Comparison of ENCODE assay signal across 11 mouse cellular contexts in the genomic region with DNA sequence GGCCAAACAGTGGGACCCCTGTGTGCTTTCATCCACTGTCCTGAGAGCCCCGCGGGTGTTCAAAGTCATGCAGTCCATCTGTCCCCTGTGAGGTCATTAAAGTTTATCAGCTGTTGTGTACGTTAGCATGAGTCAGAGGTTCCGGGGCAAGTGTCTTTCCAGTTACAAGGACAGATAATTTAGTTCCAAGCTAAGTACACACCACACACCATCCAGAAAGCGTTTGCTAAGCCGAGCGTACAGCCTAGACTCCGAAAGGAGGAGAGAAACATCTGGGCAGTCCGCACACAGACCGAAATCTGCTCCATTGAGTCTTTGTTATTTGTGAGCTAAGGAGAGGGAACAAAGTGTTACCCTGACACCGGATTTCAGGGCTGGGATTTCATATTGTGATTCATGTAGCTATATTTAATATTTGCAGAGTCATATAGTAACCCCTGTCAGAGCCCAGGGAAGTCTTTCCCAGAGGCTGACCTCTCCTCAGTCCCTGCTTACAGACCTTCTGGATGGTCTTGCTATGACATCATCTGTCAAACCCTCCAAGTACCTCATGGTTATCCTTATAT. TPM values are rescaled to one million over a fixed set of nuclear protein-coding genes. Genes with fewer than 3 reads are reported as not detected.
DNase-seq lines count a peak whose midpoint lies in the region; ATAC-seq and TF ChIP-seq lines count a peak whose summit lies in the region.
"Had no signal": no experiment of that assay in that cellular context is flagged by ENCODE, and none has a peak within 500 bp of the region (broad histone marks: within the 10 kb centered on the region; RNA-seq: fewer than 3 reads in every experiment).

No protein-coding gene starts in this region.

- no peaks in the 10 kb centered on the region for H3K27me3 ChIP-seq in testis, adult 2 months (ENCODE audit: control insufficient read depth, insufficient read depth, low read length)
- H3K27me3 ChIP-seq in intestine, postnatal 0 days (replicated peaks; ENCODE audit: control insufficient read depth, insufficient read depth, low read length) = no peaks in the 10 kb centered on the region
- H3K27me3 ChIP-seq: embryonic facial prominence, embryonic 15.5 days had no signal

- no peak for DNase-seq in testis, postnatal 10 days (ENCODE audit: low spot score)
- peak; percentile 66 for DNase-seq in heart, adult 8-10 months (ENCODE audit: low spot score)
- peak; percentile 76 for DNase-seq in yolk sac, embryonic 10.5 days (ENCODE audit: low spot score)
- DNase-seq in kidney, postnatal 4 days = no peak
- DNase-seq in lung, adult 18-20 months = no peak
- no peak for DNase-seq in B cell, adult 2 months
- DNase-seq: cerebellum, postnatal 10 days had no signal

- no peaks in the 10 kb centered on the region for H3K9me3 ChIP-seq in intestine, postnatal 0 days (ENCODE audit: control insufficient read depth)
- H3K9me3 ChIP-seq: embryonic facial prominence, embryonic 15.5 days had no signal

- WGBS in intestine, postnatal 0 days = 23% methylated on average over 11 of the region's 11 CpGs

- ATAC-seq in intestine, postnatal 0 days = peak; percentile 62

- 0 out of 2 replicates have a peak overlapping the region, but pooled peaks have one; percentile 21 for H3K4me2 ChIP-seq in intestine, postnatal 0 days (replicated peaks; ENCODE audit: low read depth)
- H3K4me2 ChIP-seq: embryonic facial prominence, embryonic 15.5 days; hindbrain, embryonic 14.5 days had no signal

- no peak for TF ChIP-seq CTCF in testis, adult 2 months (IDR thresholded peaks at IDR 0.05; ENCODE audit: control insufficient read depth, insufficient read depth, insufficient replicate concordance, low read depth, low read length)
- no peak for TF ChIP-seq CTCF in intestine, postnatal 0 days (IDR thresholded peaks at IDR 0.05; ENCODE audit: low read depth)

- H3K4me3 ChIP-seq in testis, adult 2 months (ENCODE audit: control insufficient read depth, low read depth, low read length) = no peak overlapping the region
- H3K4me3 ChIP-seq in intestine, postnatal 0 days (ENCODE audit: low read depth, low read length) = no peak overlapping the region
- H3K4me3 ChIP-seq: embryonic facial prominence, embryonic 15.5 days had no signal

- H3K27ac ChIP-seq in testis, adult 2 months (ENCODE audit: control insufficient read depth, insufficient read depth, low read depth, low read length) = peak overlapping the region; percentile 43
- H3K27ac ChIP-seq in intestine, postnatal 0 days (ENCODE audit: low read depth, low read length) = 0 out of 2 replicates have a peak overlapping the region, but pooled peaks have one; percentile 7
- H3K27ac ChIP-seq: embryonic facial prominence, embryonic 15.5 days; hindbrain, embryonic 14.5 days had no signal

- no peak for TF ChIP-seq POLR2A in testis, adult 2 months (IDR thresholded peaks at IDR 0.05; ENCODE audit: control insufficient read depth, low read depth, low read length)

- H3K9ac ChIP-seq in intestine, postnatal 0 days (ENCODE audit: low read depth, low read length) = no peak overlapping the region
- H3K9ac ChIP-seq: embryonic facial prominence, embryonic 15.5 days; hindbrain, embryonic 14.5 days had no signal

- no peaks in the 10 kb centered on the region for H3K36me3 ChIP-seq in testis, adult 2 months (ENCODE audit: control insufficient read depth, insufficient read depth, low read length)
- H3K36me3 ChIP-seq in intestine, postnatal 0 days (ENCODE audit: control insufficient read depth, insufficient read depth) = no peaks in the 10 kb centered on the region
- H3K36me3 ChIP-seq: embryonic facial prominence, embryonic 15.5 days had no signal

- H3K4me1 ChIP-seq in testis, adult 2 months (ENCODE audit: control insufficient read depth, insufficient read depth, low read length) = peaks cover 9% of the 10 kb centered on the region
- H3K4me1 ChIP-seq in intestine, postnatal 0 days (replicated peaks; ENCODE audit: control insufficient read depth, insufficient read depth, low read length) = peaks cover 8% of the 10 kb centered on the region; the same call in 1 of the 2 replicates
- H3K4me1 ChIP-seq: embryonic facial prominence, embryonic 15.5 days had no signal

RNA-seq across cellular contexts. Expression of gene Vps26c, which starts 18.0 kb away (rescaled TPM):
- polyA plus RNA-seq in testis, adult 2 months (2012; rRNA removed) = 14.2 and 16.7 TPM in 2 replicates
- total RNA-seq in heart, adult 8-10 months (2022) = 10 to 100 TPM; 19.9 to 23.4 (median 22.0) TPM
- 36.6 and 46.7 TPM in 2 replicates for polyA plus RNA-seq in intestine, postnatal 0 days (2015; fragmentation: Nextera tagmentation; extraction: Ambion mirVana)

RNA-seq across cellular contexts. Expression of gene Dyrk1a, which starts 25.2 kb away (rescaled TPM):
- 14.0 and 15.0 TPM in 2 replicates for polyA plus RNA-seq in testis, adult 2 months (2012; rRNA removed)
- total RNA-seq in heart, adult 8-10 months (2022) = 10 to 100 TPM; 70.5 to 87.1 (median 79.0) TPM
- 8.0 and 8.3 TPM in 2 replicates for polyA plus RNA-seq in intestine, postnatal 0 days (2015; fragmentation: Nextera tagmentation; extraction: Ambion mirVana)

Comparison
In these comparisons a context has a peak if more than half of its experiments do, and no peak if none do; other contexts are left out.
1. DNase-seq: peak in heart, adult 8-10 months (single experiment) and yolk sac, embryonic 10.5 days (single experiment); none in testis, postnatal 10 days (single experiment), kidney, postnatal 4 days (0 of 2), lung, adult 18-20 months (0 of 2) and B cell, adult 2 months (0 of 2).